Mouse (Mus musculus) layer of hippocampus, postnatal 25 days (tissue): ENCODE results near the gene Gm44503. TPM values are rescaled to one million over a fixed set of nuclear protein-coding genes. Genes with fewer than 3 reads are reported as not detected.

ENCODE experiments used
- microRNA-seq, 2 experiments: library from miRNA; unstranded; fragments of <30 nt; microRNA quantifications; one replicate each; pipeline ENCODE4 v1.2.0; 2021
- total RNA-seq, 2 experiments: library from RNA; stranded (reverse); gene quantifications; 2 replicates each; pipeline ENCODE4 v1.2.3; 2021

Gm44503 gene
- total RNA-seq, 2 experiments from 2014 or later, result 0.25 TPM; not detected in 1

Small RNA genes within 50 kb of the gene (microRNA-seq; reads per million reads assigned to microRNA genes)
- gene Gm27353, result 0 reads per million in 2 experiments

Other genes starting within 250 kb of the Gm44503 start
- 1 to 10 TPM; 1.6 to 2.2 TPM for gene Prtg, start 152.0 kb upstream of the Gm44503 start, total RNA-seq
- 10 to 100 TPM; 25.6 to 28.4 TPM for gene Pygo1, start 33.2 kb upstream of the Gm44503 start, total RNA-seq
- gene Dyx1c1, start 67 bp upstream of the Gm44503 start, total RNA-seq, result 1 to 10 TPM; 2.0 to 2.5 TPM
- gene Ccpg1os, start 26.5 kb downstream of the Gm44503 start, total RNA-seq, result 10 to 100 TPM in 1 of 2 experiments, 1 to 10 TPM in 1; 9.9 to 11.1 TPM
- 100 to 1,000 TPM; 134 to 158 TPM for gene Ccpg1, start 26.6 kb downstream of the Gm44503 start, total RNA-seq
- gene Pigb, start 81.5 kb downstream of the Gm44503 start, total RNA-seq, result 10 to 100 TPM; 13.7 to 18.1 TPM
- gene Rab27a, start 86.0 kb downstream of the Gm44503 start, total RNA-seq, result 10 to 100 TPM; 11.4 to 11.9 TPM
- gene Khdc3, start 143.0 kb downstream of the Gm44503 start, total RNA-seq, result 1 to 10 TPM; 3.9 to 4.6 TPM
- 1 to 10 TPM in 1 of 2 experiments, under 1 TPM in 1; 0.42 to 1.1 TPM for gene Gm20509, start 143.6 kb downstream of the Gm44503 start, total RNA-seq
- 10 to 100 TPM; 61.9 to 64.8 TPM for gene Rsl24d1, start 154.6 kb downstream of the Gm44503 start, total RNA-seq